Mouse (Mus musculus) cerebellum, adult 11-12 months (tissue): Measurements from ENCODE around the gene Zfand2b.

Experiments used
- DNase-seq: peaks from one replicate; pipeline ENCODE4 v3.0.0; 2022

The Zfand2b gene

DNA sequence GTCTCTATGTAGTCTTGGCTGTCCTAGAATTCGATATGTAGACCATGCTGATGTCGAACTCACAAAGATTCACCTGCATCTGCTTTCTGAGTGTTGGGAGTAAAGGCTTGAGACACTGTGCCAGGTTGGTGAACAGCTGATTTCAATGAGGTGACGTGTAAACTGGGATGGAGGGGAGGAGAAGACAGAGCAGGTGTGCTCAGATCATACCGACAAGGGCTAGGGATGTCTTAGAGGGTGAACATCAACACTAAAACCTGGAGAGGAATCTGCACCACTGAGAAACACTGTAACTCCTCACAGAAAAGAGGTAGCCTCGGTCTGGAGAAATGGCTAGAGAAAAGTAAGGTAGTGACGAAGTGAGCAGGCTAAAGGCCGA, 364 bp upstream of the Zfand2b start:
- DNase-seq, result no peak

DNA sequence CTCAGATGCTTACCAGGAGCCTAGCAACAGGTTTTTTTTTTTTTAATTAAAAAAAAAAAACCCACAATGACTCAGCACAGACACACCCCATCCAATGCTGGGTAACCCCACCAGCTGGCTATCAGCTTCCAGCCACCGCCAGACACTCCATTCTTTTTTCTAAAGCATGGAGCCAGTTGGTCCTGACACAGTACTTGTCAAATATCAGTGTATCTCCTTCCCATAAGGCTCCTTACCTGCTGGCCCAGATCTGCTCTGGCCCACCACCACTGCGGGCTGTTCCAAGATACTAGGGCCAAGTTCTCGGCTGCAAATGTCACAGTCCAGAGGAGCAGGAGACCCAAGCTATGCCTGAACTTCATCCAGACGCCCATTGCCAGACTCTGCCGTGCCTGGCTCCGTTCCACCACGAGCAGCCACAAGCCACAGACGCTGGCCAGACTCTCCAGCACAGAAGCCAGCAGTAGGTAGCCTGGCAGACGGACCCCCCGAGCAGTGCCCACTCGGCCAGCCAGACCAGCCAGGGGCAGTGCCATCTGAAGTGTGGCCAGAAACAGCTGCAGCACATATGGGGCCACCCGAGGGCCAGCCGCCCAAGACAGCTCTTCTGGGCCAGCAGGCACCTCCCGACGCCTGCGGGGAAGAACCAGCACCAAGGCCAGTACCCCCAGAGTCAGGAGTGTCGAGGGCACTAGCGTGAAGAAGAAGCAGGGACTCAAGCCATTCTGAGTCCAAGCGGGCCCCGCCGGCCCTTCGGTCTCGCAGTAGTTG, 11.1 kb downstream of the Zfand2b start:
- DNase-seq, result peak; percentile 75

DNA sequence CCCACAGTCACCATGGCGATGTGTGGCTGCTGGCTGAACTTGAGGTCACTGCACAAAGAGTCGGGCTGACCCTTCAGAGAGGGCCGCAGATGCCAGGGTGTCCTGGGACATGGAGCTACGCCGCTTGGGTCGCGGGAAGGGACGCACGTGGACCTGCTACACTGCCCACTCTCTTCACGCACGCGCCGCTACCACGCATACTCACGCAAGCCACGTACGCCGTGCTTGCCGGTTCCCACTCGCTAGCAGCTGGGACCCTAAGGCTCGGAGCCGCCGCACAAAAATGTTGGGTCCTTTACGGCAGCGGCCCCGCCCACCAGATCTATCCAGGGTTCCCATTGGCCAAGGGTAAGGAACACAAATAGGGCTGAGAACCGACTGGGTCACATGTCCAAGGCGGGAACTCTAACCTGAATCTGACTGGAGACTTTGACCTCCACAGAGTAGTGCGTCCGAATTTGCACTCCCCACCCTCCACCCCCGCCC, 11.7 kb downstream of the Zfand2b start, which contains the start of gene Abcb6:
TSS of gene Abcb6 (minus strand) at position 288 of the 486 bp plus-strand sequence.
- peak; percentile 89 for DNase-seq

- no peak for DNase-seq
These were observed 12.3 kb downstream of the Zfand2b start for GRCm38 (mm10) chr1:75180741-75181140.

GRCm38 (mm10) chr1:75181377-75181870, 13.0 kb downstream of the Zfand2b start:
- peak; percentile 52 for DNase-seq

- no peak for DNase-seq
These were observed 13.7 kb downstream of the Zfand2b start for GRCm38 (mm10) chr1:75182160-75182559.

DNA sequence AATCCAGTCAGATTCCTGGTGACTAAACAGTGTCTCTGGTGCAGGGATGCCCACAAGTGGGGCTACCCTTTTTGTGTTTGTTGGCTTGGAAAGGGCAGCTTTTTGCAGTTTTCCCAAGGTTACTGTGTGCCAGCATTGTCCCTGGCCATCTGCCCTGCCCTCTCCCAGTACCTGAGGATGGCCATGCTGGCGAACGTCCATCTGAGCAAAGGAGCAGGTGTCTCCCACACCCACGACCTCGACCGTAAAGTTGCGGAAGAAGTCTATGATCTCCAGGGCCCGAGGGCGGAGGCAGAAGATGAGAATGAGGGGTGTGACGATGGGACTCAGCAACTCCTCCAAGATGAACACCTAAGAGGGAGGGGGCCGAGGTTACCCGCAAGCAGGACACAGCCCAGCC, 17.0 kb downstream of the Zfand2b start:
- DNase-seq, result peak; percentile 51

- no peak for DNase-seq
These were observed 18.7 kb downstream of the Zfand2b start for GRCm38 (mm10) chr1:75187126-75187525.

- no peak for DNase-seq
These were observed 19.6 kb downstream of the Zfand2b start for GRCm38 (mm10) chr1:75187914-75188483.

GRCm38 (mm10) chr1:75190577-75190976, 22.1 kb downstream of the Zfand2b start:
- DNase-seq, result no peak

DNA sequence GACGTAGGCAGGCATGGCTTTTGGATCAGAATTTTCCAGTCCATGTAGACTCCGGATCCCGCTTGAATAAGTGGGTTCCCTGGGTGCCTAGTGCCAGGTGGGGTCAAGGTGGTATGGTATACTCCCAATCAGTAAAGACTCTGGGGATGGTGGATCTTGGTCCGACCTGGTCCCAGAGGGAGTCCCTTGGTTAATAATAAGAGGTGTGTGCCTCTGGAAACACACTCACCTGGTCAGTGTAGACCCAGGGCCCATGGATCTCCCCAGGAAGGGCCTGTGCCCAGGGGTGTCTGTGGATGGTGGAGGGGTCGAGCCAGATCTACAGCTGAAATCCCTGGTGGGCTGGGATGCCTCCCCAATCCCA, 22.8 kb downstream of the Zfand2b start:
- no peak for DNase-seq

DNA sequence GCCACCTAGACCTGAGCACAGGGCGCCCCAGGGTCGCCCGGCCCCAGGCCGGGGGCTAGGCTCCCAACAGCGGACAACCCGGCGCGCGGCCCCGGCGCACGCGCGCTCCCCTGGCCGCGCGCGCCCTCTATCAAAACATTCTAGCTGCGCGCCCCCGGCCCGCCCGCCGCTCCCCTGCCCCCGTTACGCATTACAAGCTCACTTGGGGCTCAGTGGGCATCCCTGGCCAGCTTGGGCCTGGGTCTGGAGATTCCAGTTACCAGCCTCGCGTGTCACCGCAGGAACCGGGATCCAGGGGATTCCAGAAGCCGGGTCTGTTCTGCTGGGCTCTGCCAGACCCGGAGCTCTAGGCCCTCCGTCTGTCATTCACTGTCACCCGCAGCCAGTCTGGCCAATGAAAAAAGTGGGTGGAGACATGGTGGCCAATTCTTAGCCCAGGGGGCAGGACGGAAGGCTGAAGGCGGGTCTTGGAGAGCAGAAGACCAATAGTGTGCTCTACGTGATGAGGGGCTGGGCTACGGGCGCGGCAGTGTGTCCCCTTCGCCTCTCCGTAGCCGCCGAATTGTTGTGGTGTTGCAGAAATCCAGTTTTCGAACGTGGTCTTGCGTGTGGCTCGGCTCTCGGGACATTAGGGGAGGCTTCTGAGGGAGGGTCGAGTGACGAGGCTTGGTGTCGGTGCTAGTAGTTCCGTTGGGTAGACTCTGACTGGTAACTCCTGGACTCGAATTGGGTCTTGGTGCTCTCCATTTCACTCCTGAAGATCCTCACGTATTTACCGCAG, 23.4 kb downstream of the Zfand2b start, which contains the start of the genes Ankzf1 and Atg9a:
TSS of gene Ankzf1 (plus strand) at position 530 of the 781 bp plus-strand sequence.
TSS of gene Atg9a (minus strand) at position 575 of the 781 bp plus-strand sequence.
- DNase-seq, result peak; percentile 99

DNA sequence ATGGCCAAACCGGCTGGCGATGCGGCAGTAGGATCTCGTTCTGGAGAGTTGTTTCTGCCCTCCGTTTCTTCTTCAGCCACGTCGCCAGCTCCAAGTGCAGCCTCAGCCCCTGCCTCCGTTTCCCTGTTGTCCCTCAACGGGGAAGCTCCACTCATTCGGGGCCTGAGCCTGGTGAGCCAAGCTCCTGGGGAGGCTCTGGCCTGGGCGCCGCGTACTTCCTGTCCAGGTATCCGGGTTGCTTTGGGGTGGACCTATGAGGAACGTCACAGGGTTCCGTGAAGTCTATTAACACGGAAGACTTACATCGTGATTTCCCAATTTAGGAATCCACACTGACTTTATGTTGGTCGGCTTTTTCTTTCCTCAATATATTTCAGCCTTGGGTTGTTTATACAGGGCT, 24.0 kb downstream of the Zfand2b start:
- peak; percentile 52 for DNase-seq

DNA sequence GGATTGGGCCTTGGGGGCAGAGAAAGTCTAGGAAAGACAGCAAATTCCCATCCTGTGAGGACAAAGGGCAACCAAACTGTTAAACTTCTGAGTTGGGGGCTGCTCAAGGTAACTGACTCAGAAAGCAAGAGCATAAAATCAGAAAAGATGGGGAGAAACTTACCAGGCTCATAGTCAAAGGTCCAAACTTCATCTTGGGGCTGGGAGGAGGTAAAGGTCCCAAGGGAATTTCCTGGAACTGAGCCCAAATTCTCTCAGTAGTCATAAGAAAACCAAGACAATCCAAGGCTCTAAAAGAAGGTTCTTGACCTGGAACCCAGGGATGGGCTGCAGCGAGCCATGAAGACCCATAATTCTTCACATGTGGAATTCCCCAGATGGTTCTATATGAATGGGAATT, 32.8 kb downstream of the Zfand2b start:
- no peak for DNase-seq

DNA sequence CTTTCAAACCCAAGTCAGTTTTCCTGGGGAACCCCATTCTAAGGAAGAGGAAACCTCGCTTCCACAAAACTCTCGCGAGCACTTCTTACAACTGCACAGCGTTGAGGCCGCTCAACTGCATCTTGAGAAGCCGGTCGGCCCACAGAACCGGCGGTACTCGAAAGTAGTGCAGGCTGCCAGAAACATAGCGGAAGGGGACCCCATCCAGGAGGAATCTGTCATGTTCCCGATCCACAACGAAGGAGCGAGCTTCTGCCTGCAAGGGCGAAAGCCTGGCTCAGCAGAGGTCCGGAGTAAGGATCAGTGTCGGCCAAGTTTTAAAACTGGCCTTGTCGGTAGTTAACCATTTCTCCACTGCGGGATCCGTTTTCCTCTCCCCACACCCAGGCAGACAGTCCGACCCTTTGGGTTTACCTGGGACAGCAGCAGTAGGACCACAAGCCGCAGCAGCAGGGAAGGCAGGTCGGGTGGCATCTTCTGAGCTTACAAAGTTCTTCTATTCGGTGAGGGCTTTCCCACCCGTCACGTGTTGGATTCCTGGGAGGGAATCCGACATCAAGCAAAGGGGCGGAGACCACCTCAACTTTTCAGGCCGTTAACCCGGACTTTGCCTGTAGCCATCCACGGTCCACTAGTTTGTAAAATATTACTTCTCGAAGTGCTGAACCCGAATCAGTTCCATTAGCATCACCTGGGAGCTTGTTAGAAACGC, 40.7 kb downstream of the Zfand2b start:
- no peak for DNase-seq

DNA sequence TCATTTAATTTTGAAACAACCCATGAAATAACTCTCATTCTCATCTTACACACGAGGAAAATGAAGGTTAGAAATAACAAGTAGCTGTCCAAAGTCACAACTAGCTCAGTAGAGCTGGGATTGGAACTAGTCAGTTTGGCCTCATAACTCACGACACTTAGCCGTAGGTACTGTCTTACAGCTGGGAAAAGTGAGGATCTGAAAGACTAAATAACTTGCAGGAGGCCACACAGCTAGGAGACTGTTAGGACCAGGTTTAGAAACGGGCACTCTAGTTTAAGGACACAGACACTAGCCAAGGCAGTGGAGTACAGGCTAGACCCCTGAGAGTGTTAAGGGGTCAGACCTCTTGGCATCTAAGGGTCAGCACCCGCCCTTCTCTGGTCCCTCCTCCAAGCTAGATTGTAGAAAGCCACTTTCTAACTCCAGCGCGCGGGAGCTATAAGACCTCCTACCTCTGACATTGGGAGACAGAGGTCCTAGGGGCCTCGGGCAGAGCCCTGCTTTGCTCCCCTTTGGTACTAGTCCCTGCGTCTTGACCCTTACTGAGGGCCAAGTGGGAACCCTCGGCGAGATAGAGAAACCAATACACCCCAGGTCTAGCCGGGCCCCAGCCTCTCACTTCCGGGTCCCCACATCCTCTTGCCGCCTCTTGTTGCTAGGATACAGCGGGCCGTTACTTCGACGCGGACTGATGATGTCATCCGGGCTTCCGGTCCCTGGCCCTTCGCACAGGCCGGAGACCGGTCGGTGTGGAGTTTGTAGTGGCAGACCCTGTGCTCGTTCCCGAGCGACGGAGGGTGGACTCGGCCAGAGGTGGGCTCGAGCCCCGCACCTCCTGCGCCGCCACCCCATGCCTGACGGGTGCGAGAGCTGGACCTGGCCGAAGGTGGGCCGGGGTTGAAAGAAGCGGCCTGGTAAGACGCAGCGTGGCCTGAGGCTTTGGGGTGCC, 42.0 kb downstream of the Zfand2b start, which contains the start of the genes Glb1l and Stk16:
TSS of gene Glb1l (minus strand) at position 678 of the 952 bp plus-strand sequence.
TSS of gene Stk16 (plus strand) at position 703 of the 952 bp plus-strand sequence.
- peak; percentile 95 for DNase-seq

- no peak for DNase-seq
These were observed 42.8 kb downstream of the Zfand2b start for GRCm38 (mm10) chr1:75211141-75211708.

- no peak for DNase-seq
These were observed 44.1 kb downstream of the Zfand2b start for GRCm38 (mm10) chr1:75212542-75212941.

DNA sequence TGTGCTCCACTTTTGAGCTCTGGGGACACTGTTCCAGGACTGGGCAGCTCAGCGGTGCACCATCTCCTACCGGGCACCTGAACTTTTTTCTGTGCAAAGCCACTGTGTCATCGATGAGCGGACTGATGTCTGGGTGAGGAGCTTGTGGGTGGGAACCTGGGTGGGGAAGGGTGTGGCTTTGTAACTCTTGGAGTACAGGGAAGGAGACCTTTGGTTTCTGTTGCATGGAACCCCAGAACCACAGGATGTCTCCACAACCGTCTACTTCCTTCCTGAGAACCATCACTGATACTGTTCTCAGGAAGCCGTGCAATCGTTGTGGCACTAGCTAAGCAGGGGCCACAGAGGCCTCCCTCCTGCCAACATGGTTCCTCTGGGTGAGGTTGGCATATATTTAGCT, 44.6 kb downstream of the Zfand2b start:
- DNase-seq, result no peak

DNA sequence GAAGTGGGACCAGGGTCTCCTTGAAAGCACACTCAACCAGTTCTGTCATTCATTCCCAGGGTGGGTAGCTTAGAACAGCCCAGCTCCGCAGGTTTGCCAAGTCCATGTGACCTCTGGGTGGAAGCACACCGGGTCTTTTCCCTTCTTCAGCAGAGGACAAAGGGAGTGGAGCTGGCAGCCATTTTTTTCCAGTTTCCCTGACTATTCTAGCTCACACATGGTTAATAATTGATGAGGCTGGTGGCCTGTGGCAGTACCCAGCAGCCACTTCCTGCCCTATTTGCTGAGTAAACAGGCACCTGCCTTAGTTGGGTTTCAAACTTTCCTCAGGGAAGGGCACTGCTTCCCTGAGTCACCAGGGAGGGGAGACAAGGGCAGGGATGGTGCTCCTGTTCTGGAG, 46.0 kb downstream of the Zfand2b start:
- no peak for DNase-seq

- DNase-seq, result peak; percentile 66
These were observed 46.4 kb downstream of the Zfand2b start for GRCm38 (mm10) chr1:75214886-75215285.
